Mouse (Mus musculus): ENCODE measurements at regions not wholly inside any gene's neighbourhood (a gene's known extent, or its start where the extent isn't known, plus 50 kb on each side); places are given as distances from the start of the nearest gene placed in this dataset.

DNA sequence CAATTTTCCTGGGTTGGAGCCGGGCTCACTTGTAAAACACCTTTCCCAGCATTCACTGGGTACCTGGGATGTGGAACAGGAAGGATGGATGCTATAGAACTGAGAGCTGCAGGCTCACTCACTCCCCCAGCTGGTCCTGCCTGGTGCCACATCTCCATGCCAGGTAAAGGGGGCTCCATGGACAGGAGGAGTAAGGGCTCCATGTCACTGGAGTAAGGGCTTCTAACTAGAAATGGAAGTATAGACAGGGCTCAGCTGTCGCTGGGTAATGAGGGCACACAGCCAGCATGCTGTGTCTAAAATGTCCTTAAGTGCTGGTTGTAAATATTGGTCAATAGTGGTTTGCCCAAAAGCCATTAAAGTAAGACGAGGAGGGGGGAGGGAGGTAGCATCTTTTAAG is 99.4 kb upstream of the Gpr12 start:
- DNase-seq = no peak

DNA sequence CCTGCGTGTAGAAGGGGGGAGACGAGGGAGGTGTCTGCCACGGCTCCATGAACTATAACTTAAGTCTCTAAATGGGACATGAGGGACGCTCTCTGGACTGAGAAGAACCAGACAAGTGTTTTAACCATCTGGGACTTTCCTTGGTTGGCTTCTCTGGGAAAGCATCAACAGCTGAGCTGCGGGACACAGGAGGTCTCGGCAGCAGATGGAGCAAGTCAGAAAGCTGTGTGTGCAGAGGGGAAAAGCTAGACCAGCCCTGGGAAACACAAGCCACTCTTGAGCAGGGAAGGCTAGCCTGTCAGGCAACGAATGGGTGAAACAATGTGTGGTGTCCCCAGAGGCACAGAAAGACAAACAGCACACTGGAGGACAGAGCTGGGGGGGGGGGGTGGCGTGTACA is 98.5 kb upstream of the Gpr12 start:
- no peak for DNase-seq

DNA sequence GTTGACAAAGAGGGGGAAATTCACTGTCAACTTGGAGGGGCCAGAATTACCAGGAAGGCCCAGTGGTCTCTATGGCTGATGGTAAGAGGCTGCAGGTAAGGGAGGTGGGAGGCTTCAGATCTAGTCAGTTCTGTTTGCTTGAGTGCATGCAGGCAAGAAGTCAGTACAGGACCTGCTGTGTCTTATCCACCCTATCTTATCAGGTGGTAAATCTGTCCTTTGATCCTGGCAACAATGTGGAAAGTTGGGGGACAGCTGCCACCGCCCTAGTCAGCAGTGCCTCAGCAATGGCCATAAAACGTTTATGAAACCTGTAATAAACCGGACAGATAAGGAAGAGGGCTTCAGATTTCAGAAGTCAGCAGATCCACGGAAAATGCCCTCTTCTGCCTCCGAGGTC is 97.9 kb upstream of the Gpr12 start:
- no peak for DNase-seq

DNA sequence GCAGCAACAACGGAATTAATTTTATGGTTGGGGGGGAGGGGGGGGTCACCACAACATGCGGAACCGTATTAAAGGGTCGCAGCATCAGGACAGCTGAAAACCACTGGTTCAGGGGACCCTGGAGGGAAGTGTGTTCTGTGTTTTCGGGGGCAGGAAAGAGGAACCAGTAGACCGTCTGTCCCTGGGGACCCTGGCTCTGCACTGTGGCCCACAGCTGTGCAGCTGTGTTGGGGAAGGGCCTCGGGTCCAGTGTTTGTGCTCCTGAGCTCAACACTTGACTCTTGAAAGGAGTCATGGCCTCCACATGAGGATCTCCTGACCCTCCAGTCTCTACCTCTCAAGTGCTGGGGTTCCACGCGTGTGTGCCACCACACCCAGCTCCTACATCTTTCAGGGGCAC is 96.5 kb upstream of the Gpr12 start:
- no peak for DNase-seq

DNA sequence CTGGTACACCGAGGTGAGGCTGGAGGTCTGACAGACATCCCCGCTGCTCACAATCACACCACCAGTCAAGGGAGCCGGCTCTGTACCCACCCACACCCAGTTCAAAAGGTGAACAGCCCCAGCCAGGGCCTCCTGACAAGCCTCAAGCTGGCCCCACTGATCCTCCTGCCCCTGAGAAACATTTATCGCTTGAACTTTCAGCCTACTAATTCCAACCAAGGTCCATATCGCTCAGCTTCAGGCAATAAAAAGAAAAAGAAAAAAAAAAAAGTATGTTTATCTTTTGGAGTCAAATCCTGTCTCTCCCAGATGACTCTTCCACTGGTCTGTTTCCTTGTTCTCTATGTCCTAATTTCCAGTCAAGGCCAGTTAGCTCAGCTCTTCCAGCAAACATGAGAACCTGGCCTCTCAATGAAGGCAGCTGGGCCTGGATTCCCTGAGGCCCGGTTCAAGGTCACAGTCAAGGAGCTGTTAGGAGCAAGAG is 94.2 kb upstream of the Gpr12 start:
- no peak for DNase-seq

DNA sequence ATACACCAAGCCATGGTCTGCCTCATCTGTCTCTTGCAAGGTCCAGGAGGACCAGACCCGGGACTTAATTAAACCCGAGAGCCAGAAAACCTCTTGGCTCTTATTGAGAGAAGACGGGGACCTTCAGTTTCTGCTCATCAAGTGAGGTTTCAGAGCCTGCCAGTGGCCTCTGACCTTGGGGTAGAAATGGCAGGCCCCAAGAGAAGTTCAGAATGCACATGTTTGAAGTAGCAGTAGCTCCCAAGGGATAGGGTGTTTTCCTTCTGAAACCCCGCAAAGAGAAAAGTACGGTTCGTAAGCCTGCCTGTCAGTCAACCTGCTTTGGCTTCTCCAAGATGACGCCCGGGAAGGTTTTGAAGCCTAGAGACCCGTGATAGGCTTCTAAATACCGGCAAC is 93.7 kb upstream of the Gpr12 start:
- no peak for DNase-seq

DNA sequence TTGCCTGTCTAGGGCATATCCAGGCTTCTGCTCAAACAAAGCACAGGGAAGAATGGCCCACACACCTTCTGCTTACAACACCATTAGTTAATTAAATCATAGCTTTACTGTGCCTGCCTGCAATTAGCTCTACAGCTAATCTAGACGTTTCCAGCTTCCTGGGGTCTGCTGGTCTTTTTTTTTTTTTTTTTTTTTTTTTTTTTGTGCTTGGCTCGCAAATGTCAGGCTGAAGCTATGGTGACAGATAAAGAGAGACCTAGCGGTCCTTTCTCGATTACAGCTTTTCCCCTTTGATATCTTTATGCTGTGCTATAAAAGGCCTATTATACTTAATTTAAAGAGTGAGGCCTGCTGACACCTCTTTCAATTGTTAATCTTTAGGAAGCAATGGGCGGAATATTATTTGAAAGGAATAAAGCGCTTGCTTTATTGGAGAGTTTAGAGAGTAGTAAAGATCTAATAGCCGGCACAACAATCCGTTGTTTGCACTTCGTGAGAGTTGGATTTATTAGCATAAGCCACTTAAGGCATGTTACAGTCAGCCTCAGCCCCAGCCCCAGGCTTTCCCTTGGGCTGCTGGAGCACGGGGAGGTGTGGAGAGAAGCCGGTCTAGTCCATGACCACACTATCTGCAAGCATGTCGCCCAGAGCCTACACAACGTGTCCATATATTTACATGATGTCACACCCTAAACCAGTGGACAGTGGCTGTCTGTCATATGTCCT is 93.2 kb upstream of the Gpr12 start:
- DNase-seq = no peak

DNA sequence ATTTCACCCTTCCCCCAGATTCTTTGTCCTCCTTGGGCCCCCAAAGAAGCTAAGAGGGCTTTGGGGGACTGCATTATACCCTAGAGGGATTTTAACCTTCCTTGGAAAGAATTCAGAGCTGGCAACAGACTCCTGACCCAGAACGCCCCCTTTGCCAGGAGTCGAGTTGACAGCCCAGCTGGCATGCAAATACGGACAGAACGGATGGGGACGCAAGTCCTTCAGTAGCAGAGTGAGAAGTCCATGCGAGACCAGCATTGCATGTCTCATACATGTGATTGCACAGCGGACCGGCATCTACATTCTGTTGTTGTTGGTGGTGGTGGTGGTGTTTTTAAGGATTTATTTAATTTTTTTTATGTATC is 92.1 kb upstream of the Gpr12 start:
- no peak for DNase-seq

DNA sequence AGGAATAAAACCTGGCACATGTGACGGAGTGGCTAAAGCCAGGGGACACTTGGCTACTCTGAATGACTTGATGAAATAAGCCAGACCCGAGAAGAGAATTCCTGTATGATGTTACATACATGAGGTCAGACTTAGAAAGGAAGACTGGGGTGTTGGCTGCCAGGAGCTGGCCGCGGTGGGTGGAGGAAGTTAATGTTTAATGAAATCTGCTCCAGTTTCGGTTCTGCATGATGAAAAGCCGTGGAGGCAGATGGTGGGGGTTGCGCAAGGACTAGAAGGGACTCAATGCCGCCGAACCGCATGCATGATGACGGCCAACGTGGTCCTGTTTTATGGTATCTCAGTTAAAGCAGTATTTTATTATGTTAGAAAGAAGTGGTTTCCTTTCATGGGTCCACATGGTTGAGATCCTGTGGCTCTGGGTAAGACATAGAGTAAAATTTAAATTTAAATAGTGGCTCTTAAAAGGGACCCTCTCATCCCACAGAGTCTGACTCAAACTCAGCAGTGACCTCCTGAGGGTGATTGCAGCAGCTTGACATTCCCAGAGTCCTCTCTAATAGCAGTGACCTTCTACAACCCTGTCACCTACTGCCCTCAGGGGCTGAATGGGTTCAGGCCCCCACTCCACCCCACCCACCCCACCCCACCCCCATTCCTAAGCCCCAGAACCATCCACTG is 91.6 kb upstream of the Gpr12 start:
- DNase-seq = peak; percentile 8

DNA sequence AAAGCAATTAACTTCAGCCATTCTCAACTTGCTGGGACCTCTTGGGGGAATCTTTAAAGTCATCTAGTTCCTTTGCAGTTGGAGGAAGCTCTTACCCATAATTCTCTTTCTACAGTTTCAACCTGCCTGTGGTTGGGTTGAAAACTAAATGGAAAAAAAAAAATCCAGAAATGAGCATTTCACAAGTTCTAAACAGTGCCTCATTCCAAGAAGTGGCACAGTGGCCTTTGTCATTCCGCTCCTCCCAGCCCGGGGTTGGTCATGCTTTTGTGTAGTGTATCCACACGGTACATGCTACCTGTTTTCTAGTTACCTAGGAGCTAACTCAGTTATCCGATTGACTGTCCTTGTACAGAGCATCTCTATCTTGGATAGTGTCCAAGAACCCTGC is 90.8 kb upstream of the Gpr12 start:
- DNase-seq = no peak

DNA sequence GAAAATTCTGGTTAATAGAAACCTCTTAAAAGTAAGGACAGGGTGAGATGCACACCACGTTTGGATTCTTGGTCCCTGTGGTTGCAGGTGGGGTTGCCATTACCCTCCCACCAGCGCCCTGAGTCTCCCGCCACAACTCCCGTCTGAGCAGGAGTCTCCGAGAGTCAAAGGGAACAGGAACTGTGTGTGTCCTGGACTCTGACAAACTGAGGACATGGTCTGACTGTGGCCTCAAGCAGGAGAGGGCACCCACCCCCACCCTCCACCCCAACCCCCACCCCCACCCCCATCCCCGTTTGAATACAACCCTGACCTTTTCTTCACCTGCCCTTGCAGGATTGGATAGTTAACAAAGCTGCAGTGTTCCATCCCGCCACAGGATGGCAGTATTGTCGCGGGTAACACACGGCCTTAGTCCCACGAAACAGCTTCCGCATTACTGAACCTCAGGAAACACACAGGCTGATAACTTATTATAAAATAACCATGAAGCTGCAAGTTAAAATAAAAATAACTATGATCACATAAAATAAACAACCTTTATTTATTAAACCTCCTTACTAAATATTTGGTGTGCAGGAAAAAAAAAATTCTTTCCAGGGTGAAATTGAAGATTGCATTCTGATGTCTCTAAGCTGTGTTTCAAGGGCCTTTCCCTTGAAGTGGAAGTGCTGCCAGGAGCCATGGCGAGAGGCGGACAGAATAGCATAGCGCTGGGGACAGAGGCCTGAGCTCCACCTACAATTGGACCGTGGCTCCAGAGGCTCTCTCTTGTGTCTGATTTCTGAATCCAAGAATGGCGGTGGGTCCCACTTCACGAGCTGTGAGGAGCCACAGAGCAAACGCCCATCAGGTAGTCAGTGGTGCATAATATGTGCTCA is 90.2 kb upstream of the Gpr12 start:
- peak; percentile 64 for DNase-seq

DNA sequence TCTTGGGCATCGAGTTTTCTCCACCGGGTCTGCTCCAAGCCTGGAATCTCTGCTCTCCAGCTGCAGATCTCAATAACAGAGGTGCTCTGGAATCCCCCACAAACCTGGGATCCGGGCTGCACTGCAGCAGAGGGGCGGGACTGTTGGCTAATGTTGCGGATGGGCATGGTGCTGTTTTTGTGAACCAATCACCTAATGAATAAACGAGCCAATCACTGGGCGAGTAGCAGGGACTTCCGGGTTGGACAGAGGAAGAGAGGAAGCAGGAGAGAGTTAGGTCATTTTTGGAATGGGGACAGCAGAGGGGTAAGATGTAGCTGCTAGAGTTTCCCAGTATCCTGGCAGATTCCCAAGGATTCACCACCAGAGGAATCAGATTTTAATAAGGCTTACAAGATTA is 76.7 kb upstream of the Gpr12 start:
- no peak for DNase-seq

DNA sequence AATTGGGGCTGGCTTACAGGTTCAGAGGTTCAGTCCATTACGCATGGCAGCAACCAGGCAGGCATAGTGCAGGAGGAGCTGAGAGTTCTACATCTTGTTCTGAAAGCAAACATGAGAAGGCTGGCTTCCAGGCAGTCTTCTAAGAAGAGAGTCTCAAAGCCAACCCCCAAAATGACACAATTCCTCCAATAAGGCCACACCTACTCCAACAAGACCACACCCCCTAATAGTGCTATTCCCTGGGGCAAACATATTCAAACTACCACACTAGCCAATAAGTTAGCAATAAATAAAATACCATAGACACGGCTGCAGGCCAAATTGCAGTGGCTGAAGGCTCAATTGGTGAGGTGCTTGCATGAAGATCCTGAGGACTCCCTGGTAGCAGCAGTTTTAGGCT is 72.2 kb upstream of the Gpr12 start:
- DNase-seq = no peak

DNA sequence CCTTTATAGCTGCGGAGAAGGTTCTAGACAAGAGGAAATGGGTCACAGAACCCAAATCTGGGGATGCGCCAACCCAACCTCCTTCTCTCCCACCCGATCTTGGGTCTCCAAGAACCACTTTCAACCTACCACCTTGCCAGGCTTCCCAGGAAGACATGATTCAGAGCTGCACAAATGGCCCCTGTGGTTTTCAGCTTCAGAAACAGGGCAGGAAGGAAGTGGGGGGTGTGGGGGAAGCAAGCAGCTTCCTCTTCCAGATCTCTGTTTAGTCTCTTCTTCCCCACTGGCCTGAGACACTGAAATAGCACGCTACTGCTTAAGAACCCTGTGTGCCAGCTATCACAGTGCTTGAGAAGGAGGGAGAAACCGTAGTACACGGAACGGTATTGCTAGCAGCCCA is 70.4 kb upstream of the Gpr12 start:
- no peak for DNase-seq

DNA sequence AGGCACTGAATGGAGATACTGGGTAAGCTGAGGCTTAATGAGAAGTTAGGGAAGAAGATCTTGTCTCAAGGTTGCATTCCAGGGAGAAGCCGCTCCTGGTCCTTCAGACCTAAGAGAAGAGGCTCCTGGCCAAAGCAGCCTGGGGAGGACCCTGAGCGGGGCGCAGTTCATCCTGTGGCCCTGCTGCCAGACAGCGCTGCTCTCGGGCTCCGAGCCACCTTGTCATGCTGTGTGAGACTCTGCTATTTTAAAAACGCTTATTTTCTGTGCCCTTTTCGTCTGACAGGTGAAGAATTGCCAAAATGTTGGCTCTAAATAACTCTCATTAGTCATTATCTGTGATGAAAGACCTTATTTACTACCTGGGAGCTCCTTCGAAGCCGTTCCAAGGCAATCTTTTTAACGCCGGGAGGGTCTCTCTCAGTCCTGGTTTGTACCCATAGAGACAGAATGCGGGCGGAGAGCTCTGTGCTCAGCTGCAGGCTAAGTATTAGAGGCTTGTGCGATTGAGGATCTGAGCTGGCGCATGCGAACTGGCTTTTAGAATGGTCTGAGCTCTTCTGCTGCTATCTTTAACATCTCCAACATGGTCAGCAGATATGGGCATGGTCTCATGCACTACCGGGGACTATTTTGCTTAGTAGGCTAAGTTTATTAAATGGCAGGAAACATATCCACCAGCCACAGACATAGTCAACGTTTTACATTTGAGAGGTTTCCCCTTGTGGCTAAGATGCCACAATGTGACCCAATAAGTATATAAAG is 68.8 kb upstream of the Gpr12 start:
- DNase-seq = no peak

DNA sequence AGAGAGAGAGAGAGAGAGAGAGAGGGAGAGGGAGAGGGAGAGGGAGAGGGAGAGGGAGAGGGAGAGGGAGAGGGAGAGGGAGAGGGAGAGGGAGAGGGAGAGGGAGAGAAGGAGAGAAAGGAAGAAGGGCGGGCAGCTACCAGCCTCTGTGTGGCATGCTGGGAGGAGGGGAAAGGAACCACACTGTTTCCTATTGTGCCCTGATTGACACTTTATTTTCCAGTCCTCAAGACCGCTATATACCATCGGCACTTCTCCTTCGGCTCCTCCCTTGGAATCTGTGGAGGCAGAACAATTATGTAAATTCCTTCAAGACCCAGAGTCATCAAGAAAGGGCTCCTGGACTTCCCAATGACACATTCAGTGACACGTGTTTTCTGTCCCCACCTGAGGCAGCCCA is 67.8 kb upstream of the Gpr12 start:
- no peak for DNase-seq

DNA sequence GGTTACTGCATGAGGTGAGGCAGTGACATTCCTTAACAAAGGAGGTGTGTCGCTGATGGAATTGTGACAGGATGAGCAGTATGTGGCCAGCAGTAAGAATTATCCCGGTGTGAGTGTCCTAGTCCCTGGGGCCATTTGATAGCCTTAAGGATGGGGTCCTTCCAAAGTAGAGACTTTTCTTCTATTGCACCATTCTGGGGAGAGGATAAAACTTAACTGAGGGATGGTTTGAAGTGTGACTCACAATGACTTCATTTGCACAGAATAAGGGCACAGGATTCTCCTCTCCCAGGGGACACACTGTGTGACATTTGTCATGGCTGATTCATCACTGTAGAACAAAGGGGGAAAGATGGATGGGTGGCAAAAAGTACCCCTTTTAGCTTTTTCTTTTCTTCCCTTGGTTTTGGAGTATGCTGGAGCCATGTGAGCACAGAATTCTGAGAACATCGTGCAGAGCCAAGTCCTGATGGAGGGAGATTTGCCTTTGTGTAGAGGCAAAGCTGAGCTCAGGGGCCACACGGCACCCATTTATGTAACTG is 63.6 kb upstream of the Gpr12 start:
- no peak for DNase-seq

DNA sequence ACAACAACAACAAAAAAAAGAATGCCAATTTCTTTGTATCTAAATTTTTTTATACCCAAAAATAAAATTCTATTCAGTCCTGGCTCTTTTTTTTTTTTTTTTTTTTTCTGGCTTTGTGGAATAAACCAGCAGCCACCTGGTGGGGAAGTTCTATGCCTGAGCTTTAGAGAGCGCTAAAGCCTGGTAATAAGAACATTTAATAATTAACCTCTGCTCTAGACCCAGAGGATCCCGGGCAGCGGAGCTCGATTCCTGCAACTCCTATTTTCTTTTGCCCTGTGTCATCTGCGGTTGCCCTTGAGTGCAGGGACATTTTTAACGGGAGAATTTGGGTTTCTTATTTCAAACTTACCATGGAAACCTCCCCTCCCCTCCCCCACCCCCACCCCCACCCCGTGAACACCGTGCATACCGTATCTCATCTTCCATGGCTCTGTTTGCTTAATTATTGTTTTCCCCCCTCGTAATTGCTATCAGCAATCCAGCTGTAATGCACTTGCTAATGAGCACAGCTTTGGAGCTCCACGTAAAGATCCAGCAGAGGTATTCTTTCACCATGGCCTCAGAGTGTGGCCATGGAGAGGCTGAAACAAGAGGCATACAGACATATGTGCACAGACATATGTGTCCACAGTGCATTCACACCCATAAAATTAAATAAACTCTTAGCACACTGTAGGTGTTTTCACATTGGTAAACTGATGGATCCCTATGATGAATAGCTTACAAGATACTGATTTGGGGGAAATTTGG is 62.8 kb upstream of the Gpr12 start:
- DNase-seq = no peak

DNA sequence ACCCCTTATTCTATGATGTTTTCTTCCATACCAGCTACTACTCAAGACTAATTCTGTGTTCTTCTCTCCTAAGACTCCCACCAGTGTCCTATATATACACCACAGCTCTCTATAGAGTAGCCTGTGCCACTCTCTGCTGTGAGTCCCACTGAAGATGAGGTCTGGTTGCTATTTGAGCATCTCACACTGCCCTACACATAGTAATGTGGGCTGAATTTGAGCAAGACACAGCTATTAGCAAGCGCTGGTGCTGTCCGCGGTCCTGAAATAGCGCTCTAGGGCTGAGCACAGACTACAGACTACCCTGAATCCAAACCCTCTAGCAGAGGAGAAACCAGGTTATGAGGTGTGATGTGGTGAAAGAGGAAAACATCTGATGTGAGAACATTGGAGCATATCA is 59.5 kb upstream of the Gpr12 start:
- DNase-seq = peak; percentile 72

DNA sequence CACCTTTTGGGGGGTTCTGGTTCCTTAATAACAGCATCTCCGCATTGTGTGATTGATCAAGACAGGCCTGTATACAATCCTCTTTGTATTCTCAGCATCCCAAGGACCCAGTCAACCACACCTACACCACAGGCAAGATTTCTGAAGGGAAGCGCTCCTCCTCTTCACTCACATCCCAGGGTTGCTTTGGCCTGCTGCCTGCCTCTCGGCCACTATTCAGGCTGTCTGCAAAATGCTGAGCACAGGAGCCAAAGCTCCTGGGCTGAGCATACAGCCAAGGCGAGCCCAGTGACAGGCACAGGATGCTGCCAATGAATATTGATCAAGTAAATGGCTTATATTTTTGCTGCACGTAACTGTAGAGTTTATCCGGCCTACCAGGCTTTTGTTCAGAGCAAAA is 56.9 kb upstream of the Gpr12 start:
- DNase-seq = no peak

DNA sequence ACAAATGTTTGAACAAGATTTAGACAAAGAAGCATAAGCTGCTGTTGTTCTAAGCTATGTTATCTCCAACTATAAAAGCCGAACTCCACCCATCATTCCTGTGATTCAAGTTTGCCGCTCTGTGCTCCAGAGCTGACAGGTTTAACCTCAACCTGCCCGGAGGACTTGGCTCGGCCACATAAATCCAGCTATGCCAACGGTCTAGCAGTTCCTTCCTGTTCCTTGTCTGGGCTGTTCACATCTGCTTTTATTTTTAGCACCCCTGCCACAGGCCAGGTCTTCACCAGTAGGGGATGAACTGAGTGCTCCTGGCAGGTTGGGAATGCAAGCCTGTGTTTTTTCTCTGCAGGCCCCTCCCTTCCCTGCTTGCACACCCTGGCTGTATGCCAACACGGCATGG is 51.8 kb upstream of the Gpr12 start:
- no peak for DNase-seq

Data from adrenal gland, postnatal 25 days (tissue).